Mouse (Mus musculus): ENCODE measurements around the gene Xkr8.
"Not testable (repeated sequence)": the region's sequence is repeated elsewhere in the genome, so short reads cannot be mapped to it uniquely, and the experiment has no call there.

Gene Xkr8

DNA sequence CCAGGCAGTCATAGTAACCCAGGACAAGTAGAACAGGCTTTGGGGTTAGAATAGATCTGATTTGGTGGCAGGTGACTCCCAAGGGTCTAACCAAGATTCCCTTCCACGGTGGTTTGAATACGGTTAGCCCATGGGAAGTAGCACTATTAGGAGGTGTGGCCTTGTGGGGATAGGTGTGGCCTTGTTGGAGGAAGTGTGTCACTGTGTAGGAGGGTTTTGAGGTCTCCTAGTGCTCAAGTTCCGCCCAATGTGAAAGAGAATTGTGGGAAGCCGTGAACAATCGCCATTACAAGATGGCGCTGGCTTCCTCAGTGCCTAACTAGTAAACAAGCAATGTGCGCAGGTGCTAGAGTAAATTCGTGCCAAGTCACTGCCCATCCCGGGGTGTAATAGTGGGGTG lies 4.8 kb upstream of the Xkr8 start:
- DNase-seq (ENCODE audit: inconsistent ontology term): not testable (repeated sequence)

DNA sequence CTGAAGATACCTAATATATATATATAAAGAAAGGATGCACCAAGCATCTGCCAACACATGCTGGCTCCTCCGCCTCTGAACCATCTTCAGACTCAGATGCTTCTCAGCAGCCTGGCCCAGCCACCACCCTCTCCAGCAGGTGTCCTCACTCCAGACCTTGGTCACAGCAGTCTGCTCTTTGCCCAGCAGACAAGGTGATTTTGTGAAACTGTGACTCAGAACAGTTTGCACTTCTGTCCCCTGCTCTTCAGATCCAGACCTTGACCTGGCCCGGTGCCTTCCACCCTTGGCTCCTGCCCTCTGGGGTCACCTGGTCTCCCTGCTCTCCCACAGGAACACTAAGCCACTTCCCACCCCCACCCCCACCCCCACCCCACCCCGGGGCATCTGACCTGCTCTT lies 3.5 kb upstream of the Xkr8 start:
- no peak for DNase-seq (ENCODE audit: inconsistent ontology term)

DNA sequence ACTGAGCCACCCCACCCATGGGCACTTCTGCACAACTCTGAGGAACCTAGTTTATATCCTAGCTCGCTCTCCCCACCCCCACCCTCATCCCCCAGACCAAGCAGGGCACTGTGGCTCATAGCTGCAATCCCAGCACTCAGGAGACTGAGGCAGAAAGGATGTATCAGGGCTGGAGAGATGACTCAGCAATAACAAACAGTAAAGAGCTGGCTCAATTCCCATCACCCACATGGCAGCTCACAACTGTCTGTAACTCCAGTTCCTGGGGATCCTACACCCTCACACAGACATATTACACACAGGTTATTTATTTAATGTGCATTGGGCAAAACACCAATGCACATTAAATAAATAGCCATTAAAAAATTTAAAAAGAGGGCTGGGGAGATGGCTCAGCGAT lies 3.0 kb upstream of the Xkr8 start:
- no peak for DNase-seq (ENCODE audit: inconsistent ontology term)

DNA sequence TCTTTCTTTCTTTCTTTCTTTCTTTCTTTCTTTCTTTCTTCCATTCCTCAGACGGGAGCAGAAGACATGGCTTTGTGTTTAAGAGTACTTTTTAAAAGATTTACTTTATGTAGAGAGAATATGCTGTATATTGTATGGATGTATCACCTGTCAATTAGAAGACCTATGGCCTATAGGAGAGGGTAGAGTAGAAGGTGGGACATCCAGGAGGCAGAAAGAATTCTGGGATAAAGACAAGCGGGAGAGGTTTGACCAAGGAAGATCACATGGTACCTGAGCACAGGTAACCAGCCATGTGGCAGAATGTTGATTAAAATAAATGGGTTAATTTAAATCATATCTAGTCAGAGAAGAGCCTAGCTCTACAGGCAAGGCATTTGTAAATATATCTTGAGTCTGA lies 2.4 kb upstream of the Xkr8 start:
- no peak for DNase-seq (ENCODE audit: inconsistent ontology term)

DNA sequence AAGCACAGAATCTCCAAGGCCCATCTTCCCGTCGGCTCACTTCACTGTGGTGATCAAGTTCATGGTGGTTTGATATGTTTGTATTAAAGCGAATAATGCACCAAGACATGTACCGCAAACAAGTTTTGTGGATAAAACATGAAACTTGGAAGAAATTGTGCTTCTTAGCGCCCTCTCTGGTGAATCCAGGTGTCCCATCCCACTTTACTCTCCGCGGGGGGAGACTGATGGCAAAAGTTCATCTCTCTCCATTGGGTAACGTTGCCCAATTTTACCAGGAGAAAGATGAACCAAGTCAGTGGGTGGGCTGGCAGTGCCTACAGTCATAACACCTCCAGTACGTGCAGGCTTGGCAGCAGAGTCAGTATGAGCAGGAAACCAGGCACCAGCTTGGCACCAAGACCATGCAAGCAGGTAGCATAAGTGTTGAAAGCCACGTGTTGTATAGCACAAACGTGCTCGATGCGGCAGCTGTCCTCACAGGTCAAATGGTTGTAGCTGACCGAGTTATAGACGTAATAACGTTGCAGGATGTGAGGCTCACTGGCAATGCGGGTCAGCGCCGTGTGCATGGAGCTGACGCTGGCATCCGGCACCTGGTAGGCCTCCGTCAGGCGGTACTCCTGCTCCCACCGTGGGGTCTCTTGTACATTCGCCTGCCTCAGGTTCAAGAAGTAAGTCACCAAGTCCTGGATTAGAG lies 875 bp upstream of the Xkr8 start:
- no peak for DNase-seq (ENCODE audit: inconsistent ontology term)

DNA sequence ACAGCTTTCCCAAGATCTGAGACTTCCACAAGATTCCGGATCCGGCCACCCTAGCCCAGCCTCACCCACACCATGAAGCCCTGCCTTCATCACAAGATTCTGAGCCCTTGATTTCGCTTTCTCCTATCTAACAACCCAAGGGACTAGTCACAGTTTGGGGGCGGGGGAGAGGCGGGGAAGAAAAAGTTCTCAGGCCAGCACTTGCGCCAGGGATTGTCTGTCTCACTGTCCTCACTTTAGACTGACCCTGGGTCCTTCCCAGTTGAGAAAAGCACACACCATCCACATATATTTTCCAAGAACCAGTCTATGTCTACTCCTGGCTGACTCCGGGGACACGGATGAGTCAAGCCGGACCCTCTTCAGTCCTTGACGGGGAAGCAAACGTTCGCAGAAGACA lies 730 bp downstream of the Xkr8 start:
- DNase-seq (ENCODE audit: inconsistent ontology term): peak; percentile 38

DNA sequence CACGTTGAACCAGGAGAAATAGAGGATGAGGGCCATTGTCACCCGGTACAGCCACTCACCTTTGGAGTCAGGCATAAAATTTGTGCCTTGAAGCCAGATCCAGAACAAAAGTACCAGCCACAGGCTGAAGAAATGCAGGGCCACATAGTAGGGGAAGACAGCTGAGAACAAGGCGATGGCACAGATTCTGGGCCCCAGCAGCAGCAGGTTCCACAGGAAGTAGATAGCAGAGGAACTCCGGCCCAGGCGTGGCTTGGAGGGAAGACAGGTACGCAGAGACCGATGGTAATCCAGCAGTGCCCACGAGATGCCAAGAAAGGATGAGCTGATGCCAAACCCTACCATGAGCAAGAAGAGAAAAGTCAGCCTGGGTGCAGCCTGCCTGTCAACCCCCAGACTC lies 4.1 kb downstream of the Xkr8 start:
- no peak for DNase-seq (ENCODE audit: inconsistent ontology term)

DNA sequence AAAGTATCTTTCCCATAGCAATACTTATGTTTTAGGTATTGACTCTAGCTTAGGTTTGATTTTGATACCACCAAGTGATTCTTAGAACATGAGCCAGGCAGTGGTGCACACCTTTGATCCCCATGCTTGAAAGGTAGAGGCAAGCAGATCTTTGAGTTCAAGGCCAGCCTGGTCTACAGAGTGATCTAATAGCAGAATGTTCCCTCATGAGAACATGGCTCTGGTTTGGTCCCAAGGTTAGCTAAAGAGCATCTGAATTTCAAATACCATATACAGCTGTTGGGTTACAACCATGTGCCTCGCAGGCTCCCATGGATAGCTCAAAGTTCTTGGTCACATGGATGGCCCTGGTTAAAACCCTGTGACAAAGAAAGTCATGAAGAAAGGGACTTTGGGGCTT lies 14.1 kb downstream of the Xkr8 start:
- DNase-seq (ENCODE audit: inconsistent ontology term): no peak

DNA sequence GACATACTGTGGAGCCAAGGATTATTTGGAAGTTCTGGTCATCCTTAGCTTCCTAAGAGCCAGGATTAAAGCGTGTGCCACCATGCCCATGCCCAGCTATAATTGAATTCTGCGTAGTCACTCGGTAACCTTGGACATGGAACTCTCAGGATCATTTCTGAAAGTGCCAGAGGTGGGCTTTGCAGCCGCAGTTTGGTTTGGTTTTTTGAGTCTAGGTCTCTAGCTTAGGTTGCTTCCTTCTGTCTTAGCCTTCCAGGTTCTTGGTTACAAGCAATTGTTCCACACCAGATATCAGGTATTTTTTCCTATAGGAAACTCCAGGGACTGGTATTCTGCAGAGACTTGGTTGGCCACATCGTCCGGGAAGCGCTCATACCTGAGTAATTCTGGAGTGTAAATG lies 19.2 kb downstream of the Xkr8 start:
- DNase-seq (ENCODE audit: inconsistent ontology term): no peak

DNA sequence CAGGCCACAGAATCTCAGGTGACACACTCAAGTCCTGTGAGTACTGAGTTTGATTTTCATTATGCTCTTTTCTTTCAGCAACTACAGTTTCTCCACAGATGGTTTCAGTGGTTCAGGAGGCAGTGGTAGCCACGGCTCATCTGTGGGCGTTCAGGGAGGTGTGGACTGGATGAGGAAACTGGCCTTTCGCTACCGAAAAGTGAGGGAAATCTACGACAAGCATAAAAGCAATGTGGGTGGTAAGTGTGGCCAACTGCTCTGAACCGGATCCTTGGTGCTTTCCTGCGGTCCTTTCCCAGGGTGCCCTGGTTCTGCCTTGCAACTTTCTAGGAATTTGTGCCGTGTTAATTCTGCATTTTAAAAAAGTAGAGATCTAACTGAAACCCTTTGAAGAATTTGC lies 25.5 kb downstream of the Xkr8 start:
- no peak for DNase-seq (ENCODE audit: inconsistent ontology term)

DNA sequence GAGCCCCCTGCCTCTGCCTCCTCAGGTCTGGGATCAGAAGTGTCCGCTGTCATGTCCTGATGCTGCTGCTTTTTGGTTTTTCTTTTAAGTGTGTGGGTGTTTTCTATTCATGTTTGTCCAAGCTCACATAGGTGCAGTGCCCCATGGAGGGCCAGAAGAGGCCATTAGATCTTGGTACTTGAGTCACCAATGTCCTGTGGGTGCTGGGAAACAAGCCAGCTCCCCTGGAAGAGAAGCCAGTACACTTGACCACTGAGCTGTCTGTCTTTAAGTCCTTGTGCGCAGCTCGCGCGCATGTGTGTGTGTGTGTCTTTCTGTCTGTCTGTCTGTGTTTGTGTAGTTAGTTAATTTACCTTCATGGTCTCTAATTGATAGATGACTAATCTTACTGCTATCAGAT lies 30.3 kb downstream of the Xkr8 start:
- DNase-seq (ENCODE audit: inconsistent ontology term): no peak

DNA sequence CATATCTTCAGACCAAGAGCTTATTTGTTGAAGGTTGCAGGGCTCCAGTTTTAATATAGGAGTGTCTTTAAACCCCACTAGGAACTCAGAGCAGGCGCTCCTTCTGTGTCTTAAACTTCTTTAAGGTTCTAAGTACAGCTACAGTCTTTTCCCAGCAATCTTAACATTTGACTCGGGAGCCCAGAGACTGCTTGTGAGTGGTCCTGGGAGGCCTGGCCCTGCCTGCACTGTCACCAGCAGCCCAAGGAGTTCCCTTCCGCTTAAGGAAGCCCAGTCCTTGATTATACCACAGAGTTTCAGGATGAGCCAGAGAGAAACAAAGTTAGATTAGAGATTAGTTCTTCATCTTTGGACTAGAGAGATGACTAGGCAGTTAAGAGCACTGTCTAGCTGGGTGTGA lies 39.0 kb downstream of the Xkr8 start:
- DNase-seq (ENCODE audit: inconsistent ontology term): no peak

DNA sequence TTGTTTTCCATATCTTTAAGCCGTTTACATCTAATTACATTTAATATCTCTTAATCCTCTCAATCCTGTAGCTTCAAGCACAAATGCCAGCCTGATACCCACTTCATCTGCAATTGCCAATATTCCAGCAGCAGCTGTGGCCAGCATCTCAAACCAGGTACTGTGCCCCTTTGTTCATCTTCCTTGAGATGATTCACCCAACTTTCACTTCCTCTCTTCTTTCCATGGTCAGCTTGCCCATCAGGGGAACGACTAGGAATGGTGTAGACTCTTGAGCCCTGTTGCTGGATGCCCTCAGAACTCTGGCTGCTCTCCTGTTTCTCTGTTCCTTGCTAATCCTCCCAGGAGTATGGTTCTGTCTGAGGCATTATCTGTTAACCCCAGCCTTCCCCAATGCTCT lies 42.7 kb downstream of the Xkr8 start:
- DNase-seq (ENCODE audit: inconsistent ontology term): no peak

DNA sequence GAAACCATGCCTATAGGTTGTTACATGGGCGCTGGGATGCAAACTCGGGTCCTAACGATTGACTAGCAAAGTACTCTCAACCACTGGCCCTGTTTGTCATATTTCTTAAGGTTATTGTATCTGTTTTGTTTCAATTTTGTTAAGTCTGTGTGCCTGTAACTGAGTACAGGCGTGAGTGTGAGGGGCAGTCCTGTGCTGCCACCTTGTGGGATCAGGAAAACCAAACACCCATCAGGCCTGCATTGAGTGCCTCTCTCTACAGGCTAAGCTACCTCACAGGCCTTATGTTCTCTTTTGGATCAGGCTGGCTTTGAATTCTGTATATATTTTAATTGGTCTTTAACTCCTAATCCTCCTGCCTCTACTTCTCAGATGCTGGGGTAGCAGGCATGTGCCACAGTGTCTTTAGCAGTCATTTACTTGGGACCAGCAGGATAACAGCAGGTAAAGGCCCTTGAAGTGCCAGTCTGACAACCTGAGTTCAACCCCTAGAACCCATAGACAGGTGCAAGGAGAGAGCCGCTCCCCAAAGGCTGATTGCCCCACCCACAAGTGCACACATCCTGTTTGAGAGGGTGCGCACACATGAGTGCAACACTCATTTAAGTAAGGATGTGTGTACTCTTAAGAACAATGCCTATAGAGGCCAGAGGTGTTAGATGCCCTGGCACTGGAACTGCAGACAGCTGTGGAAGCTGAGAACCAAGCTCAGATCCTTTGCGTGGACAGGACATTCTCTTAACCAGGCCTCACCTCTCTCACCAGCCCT lies 55.4 kb downstream of the Xkr8 start:
- peak; percentile 31 for DNase-seq (ENCODE audit: inconsistent ontology term)

Data from Muller cell, postnatal 12 days (primary cell).